Mouse (Mus musculus) layer of hippocampus, adult 18-20 months (tissue): ENCODE measurements around the gene Btrc. TPM values are rescaled to one million over a fixed set of nuclear protein-coding genes. Genes with fewer than 3 reads are reported as not detected.

Experiments used
- DNase-seq, 2 experiments: peaks; one replicate each; pipeline ENCODE4 v3.0.0; 2022; ENCODE audit warnings: low spot score in 2 of 2
- total RNA-seq, 2 experiments: library from RNA; stranded (reverse); gene quantifications; 2 replicates each; pipeline ENCODE4 v1.2.3; 2021

Btrc gene
- total RNA-seq, 2 experiments from 2014 or later = 99.8 to 104 TPM

GRCm38 (mm10) chr19:45422276-45422675 is 58.7 kb downstream of the Btrc start:
- no peak for DNase-seq

DNA sequence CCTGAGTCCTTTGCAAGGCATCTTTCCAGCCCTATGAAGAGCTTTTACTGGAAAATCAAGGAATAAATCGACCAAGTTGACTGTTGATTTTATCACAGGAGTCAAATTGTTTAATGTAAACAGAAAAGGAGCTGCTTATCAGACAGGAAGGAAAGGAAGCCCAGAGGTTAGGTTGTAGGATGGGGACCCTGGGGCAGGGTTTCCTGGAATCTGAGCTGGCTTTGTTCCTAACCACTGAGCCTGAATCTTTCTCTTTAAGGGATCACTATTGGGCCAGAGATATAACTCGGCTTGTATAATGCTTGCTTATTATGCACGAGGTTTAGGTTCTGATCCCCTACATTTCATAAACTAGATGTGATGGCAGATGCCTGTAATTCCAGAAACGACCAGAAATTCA is 64.6 kb downstream of the Btrc start:
- no peak for DNase-seq

DNA sequence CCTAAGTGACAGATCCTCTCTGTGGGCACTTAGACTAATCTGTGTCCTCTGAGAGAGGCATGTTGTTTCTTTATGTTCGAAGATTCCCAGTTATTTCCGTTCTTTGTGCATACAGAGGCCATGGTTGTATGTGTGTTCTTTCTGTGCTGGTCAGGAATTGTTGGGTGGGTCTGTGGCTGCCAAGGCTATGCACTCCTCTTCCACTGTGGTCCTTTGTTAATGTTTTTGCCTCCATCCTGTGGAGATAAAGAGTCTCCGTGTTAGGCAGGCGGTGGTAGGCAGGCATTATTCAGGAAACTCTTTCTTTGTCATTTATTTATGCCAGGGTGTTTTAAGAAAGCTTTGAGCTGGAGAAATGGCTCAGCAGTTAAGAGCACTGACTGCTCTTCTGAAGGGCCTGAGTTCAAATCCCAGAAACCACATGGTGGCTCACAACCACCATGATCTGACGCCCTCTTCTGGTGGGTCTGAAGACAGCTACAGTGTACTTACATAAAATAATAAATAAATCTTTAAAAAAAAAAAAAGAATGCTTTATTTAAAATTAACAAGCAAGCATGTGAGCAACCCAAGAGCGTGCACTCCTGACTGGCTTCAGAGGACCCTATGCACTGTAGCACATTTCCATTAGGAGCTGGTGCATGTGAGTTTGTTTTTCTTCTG is 67.6 kb downstream of the Btrc start:
- no peak for DNase-seq

- peak; percentile 62 to 87 for DNase-seq
Measured at GRCm38 (mm10) chr19:45432351-45432750, 68.8 kb downstream of the Btrc start.

DNA sequence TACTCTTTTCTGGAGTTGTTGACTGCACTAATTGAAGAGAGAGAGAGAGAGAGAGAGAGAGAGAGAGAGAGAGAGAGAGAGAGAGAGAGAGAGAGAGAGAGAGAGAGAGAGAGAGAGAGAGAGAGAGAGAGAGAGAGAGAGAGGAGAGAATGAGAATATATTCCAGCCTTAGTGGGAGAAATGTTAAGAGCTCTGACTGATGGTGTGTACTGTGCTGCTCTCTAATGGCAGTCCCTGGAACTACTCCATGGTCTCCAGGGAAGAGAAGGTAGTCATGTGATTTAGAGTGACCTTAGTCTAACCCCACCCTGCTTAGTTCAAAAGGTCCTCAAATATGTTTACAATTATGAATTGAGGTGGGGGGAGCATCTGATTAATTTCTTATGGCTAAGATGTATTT is 72.5 kb downstream of the Btrc start:
- DNase-seq = peak; percentile 40 to 87

DNA sequence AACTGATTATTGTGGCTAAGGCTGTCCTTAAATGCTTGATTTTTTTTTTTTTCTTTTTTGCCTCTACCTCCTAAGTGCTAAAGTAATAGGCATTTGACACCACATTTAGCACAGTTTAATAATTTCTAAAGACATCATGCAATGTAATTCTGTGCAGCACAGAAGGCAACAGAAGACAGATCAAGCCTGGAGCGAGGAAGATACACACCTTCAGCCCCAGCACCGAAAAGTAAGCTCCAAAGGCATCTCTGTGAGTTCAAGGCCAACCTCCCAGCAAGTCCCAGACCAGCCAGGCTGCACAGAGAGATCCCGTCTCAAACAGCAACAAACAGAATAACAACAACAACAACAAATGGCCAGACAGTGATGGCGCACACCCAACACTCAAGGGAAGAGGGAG is 73.6 kb downstream of the Btrc start:
- DNase-seq = no peak

DNA sequence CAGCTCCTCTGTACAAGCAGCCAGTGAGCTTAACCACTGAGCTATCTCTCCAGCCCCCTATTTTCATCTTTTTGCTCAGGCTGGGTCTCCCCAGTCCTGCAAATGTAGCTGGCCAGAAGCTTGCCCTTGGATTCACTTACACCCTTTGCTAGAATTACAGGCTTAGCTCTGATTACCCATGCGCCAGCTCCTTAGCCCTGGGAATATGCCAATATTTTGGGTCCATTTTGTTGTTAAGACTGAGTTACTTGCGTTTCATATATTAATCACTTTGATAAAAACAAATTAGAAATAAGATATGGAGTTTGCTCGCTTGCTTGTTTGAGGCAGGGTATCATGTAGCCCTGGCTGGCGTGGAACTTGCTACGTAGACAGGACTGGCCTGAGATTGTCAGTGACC is 74.7 kb downstream of the Btrc start:
- no peak for DNase-seq

GRCm38 (mm10) chr19:45438928-45439846 is 75.7 kb downstream of the Btrc start:
- DNase-seq = no peak

GRCm38 (mm10) chr19:45440554-45441175 is 77.1 kb downstream of the Btrc start:
- no peak for DNase-seq

GRCm38 (mm10) chr19:45441717-45442116 is 78.2 kb downstream of the Btrc start:
- no peak for DNase-seq

DNA sequence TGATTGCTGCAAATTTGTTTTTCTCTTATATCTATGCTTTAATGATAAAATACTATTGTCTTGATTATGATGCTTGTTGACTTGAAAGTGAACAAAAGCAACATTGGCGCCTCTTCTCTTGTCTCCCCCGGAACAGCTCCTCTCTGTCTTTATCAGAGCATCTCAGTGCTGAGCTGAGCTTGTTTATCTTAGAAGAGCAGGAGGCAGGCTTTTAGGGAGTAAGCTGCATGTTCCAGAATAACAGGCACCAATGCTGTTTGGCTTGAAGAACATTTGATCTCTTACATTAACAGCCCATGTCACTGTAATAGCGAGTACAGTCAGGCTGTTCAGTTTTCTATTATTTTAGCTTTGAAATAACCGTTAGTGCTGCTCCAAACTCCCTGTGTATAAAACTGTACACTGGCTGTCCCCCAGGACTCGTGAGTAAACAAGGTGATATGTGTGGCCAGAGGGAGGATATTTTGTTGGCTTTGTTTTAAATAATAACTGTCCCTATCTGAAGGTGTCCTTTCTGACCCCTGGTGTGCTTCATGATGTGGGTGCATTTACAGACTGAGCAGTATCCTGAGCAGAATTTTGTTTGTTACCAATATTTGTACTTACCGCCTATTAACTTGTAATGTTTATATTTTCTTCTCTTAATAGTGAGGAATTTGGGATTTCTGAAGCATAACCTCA is 81.9 kb downstream of the Btrc start:
- DNase-seq = no peak

- DNase-seq = peak in 1 of 2 experiments; percentile 33
Measured at GRCm38 (mm10) chr19:45446631-45447030, 83.1 kb downstream of the Btrc start.

GRCm38 (mm10) chr19:45447222-45447621 is 83.7 kb downstream of the Btrc start:
- DNase-seq = peak in 1 of 2 experiments; percentile 57

- no peak for DNase-seq
Measured at GRCm38 (mm10) chr19:45447886-45448285, 84.4 kb downstream of the Btrc start.

- DNase-seq = no peak
Measured at GRCm38 (mm10) chr19:45454391-45454790, 90.9 kb downstream of the Btrc start.

DNA sequence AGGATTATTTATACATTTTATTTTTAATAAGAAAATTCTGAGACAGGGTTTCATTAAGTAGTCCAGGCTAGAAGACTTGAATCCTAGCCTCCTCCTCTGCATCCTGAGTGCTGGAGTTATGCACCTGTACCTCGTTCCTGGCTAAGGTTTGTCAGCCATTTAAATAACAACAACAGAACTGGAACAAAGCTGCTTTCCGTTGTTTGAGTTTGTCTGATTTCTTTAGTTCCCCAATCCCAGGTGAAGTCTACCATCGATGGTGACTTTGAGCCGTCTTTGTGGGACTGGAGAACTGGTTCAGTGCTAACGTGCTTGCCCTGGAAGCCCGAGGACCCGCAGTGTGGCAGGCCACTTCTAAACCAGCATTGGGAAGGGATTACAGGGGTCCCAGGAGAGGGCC is 93.4 kb downstream of the Btrc start:
- no peak for DNase-seq

- no peak for DNase-seq
Measured at GRCm38 (mm10) chr19:45458702-45459101, 95.2 kb downstream of the Btrc start.

- peak in 1 of 2 experiments; percentile 33 for DNase-seq
Measured at GRCm38 (mm10) chr19:45459931-45460665, 96.6 kb downstream of the Btrc start.

- DNase-seq = peak in 1 of 2 experiments; percentile 42
Measured at GRCm38 (mm10) chr19:45460749-45461736, 97.5 kb downstream of the Btrc start.
